Mouse (Mus musculus): ENCODE data around the gene Dcdc2a. TPM values are rescaled to one million over a fixed set of nuclear protein-coding genes. Genes with fewer than 3 reads are reported as not detected.

Gene Dcdc2a
- polyA plus RNA-seq, 1 experiment from 2014 or later = 0.13 TPM

GRCm38 (mm10) chr13:25055111-25055554 is 671 bp upstream of the Dcdc2a start:
- no peak overlapping the region for H3K27ac ChIP-seq (ENCODE audit: low read depth, low read length)
- no peak overlapping the region for H3K9ac ChIP-seq (ENCODE audit: low read depth, low read length)
- under 1% methylated on average over 35 of the region's 35 CpGs for WGBS

GRCm38 (mm10) chr13:25066659-25067058 is 10.9 kb downstream of the Dcdc2a start:
- H3K4me2 ChIP-seq (replicated peaks; ENCODE audit: low read depth) = no peak overlapping the region
- no peak for ATAC-seq
- no peaks in the 10 kb centered on the region for H3K4me1 ChIP-seq (replicated peaks; ENCODE audit: control insufficient read depth, insufficient read depth, low read length)
- H3K27ac ChIP-seq (ENCODE audit: low read depth, low read length) = no peak overlapping the region
- H3K9ac ChIP-seq (ENCODE audit: low read depth, low read length) = no peak overlapping the region
- TF ChIP-seq CTCF (IDR thresholded peaks at IDR 0.05; ENCODE audit: low read depth) = no peak
- no peaks in the 10 kb centered on the region for H3K36me3 ChIP-seq (ENCODE audit: control insufficient read depth, insufficient read depth)
- 97% methylated on average over 2 of the region's 2 CpGs for WGBS
- no peak overlapping the region for H3K4me3 ChIP-seq (ENCODE audit: low read depth, low read length)
- no peaks in the 10 kb centered on the region for H3K9me3 ChIP-seq (ENCODE audit: control insufficient read depth)
- H3K27me3 ChIP-seq (replicated peaks; ENCODE audit: control insufficient read depth, insufficient read depth, low read length) = no peaks in the 10 kb centered on the region

More at GRCm38 (mm10) chr13:25055111-25055554, 671 bp upstream of the Dcdc2a start:
- H3K9me3 ChIP-seq (ENCODE audit: control insufficient read depth) = no peaks in the 10 kb centered on the region
- peak; percentile 69 for ATAC-seq
- peaks cover 18% of the 10 kb centered on the region; the same call in 1 of the 2 replicates for H3K27me3 ChIP-seq (replicated peaks; ENCODE audit: control insufficient read depth, insufficient read depth, low read length)
- H3K4me2 ChIP-seq (replicated peaks; ENCODE audit: low read depth) = peak overlapping the region; percentile 76
- no peaks in the 10 kb centered on the region for H3K36me3 ChIP-seq (ENCODE audit: control insufficient read depth, insufficient read depth)
- peak; percentile 47 for TF ChIP-seq CTCF (IDR thresholded peaks at IDR 0.05; ENCODE audit: low read depth)
- peak overlapping the region; percentile 48 for H3K4me3 ChIP-seq (ENCODE audit: low read depth, low read length)
- no peaks in the 10 kb centered on the region; the same call in 1 of the 2 replicates for H3K4me1 ChIP-seq (replicated peaks; ENCODE audit: control insufficient read depth, insufficient read depth, low read length)

- no peak overlapping the region for H3K4me3 ChIP-seq (ENCODE audit: low read depth, low read length)
These were observed 11.4 kb downstream of the Dcdc2a start for GRCm38 (mm10) chr13:25067183-25067582.

DNA sequence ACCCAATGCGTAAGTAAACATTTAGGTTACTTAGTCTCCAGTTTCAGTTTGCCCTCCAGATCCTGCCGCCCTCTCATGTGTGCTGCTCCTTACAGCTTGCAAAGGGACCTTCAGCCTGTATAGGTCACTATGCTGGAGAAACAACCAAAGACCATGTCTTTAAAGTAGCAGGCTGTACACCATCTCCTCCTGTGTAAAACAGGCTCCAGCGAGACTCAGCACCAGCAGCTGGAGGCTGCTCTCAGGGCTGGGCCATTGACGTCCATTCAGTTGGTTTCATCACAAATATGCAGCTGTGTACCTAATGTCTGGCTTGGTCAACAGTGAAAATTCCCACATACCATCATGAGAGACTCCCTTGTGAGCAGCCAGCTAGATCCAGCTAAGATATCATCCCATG is 14.0 kb downstream of the Dcdc2a start:
- H3K9me3 ChIP-seq (ENCODE audit: control insufficient read depth) = no peaks in the 10 kb centered on the region
- WGBS = 62% methylated on average over 4 of the region's 4 CpGs
- H3K27me3 ChIP-seq (replicated peaks; ENCODE audit: control insufficient read depth, insufficient read depth, low read length) = no peaks in the 10 kb centered on the region
- H3K4me1 ChIP-seq (replicated peaks; ENCODE audit: control insufficient read depth, insufficient read depth, low read length) = no peaks in the 10 kb centered on the region
- no peaks in the 10 kb centered on the region for H3K36me3 ChIP-seq (ENCODE audit: control insufficient read depth, insufficient read depth)
- H3K9ac ChIP-seq (ENCODE audit: low read depth, low read length) = no peak overlapping the region
- no peak overlapping the region for H3K27ac ChIP-seq (ENCODE audit: low read depth, low read length)
- no peak for TF ChIP-seq CTCF (IDR thresholded peaks at IDR 0.05; ENCODE audit: low read depth)
- no peak overlapping the region for H3K4me3 ChIP-seq (ENCODE audit: low read depth, low read length)
- no peak overlapping the region for H3K4me2 ChIP-seq (replicated peaks; ENCODE audit: low read depth)
- no peak for ATAC-seq

More at GRCm38 (mm10) chr13:25067183-25067582, 11.4 kb downstream of the Dcdc2a start:
- Histone ChIP-seq H3K4me1 (replicated peaks; ENCODE audit: control insufficient read depth, insufficient read depth, low read length) (no peaks in the 10 kb centered on the region), H3K9me3 (ENCODE audit: control insufficient read depth) (no peaks in the 10 kb centered on the region), H3K36me3 (ENCODE audit: control insufficient read depth, insufficient read depth) (no peaks in the 10 kb centered on the region), H3K27ac (ENCODE audit: low read depth, low read length) (no peak overlapping the region), H3K27me3 (replicated peaks; ENCODE audit: control insufficient read depth, insufficient read depth, low read length) (no peaks in the 10 kb centered on the region), H3K9ac (ENCODE audit: low read depth, low read length) (no peak overlapping the region), H3K4me2 (replicated peaks; ENCODE audit: low read depth) (no peak overlapping the region)
- ATAC-seq = no peak
- WGBS = 54% methylated on average over 4 of the region's 4 CpGs
- no peak for TF ChIP-seq CTCF (IDR thresholded peaks at IDR 0.05; ENCODE audit: low read depth)

DNA sequence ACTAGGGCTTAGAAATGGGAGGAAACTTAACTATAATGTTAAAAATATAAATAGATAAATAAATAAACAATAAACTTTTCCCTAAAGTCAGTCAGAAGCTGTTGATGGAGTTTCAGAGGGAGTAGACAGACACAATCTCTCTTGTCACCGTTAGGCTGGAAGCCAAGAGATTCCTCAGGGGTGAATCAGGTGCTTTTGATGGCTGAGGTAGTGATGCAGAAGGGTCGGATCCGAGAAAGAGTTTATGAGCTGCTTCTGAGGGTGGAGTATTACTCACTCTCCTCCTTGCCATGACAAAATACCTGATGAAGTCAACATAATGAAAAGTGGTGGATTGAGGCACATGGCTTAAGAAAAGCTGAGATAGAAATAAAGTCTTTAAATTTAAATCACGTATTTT is 15.0 kb downstream of the Dcdc2a start:
- H3K27ac ChIP-seq (ENCODE audit: low read depth, low read length) = no peak overlapping the region
- TF ChIP-seq CTCF (IDR thresholded peaks at IDR 0.05; ENCODE audit: low read depth) = no peak
- WGBS = 81% methylated on average over 4 of the region's 4 CpGs
- H3K9me3 ChIP-seq (ENCODE audit: control insufficient read depth) = no peaks in the 10 kb centered on the region
- no peak overlapping the region for H3K4me3 ChIP-seq (ENCODE audit: low read depth, low read length)
- no peaks in the 10 kb centered on the region for H3K4me1 ChIP-seq (replicated peaks; ENCODE audit: control insufficient read depth, insufficient read depth, low read length)
- H3K4me2 ChIP-seq (replicated peaks; ENCODE audit: low read depth) = no peak overlapping the region
- no peak overlapping the region for H3K9ac ChIP-seq (ENCODE audit: low read depth, low read length)
- H3K27me3 ChIP-seq (replicated peaks; ENCODE audit: control insufficient read depth, insufficient read depth, low read length) = no peaks in the 10 kb centered on the region
- H3K36me3 ChIP-seq (ENCODE audit: control insufficient read depth, insufficient read depth) = no peaks in the 10 kb centered on the region
- no peak for ATAC-seq

DNA sequence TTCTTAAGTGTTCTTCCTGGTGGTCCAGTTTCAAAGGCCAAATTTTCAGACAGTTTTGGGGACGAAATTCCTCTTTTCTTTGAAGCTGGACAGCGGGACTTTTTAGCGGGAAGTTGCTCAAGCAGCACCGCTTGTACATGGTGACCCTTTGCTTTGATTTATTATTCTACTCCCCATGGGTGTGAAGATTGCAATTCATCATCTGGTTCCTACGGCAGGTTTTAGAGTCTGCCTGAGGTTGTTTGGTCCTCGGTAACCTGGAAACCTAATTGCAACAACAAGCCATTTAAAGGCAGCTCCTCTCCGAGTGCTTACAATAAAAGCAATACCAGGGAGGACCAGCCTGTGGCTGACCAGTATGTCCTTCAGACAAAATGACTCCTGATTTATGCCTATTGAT is 21.5 kb downstream of the Dcdc2a start:
- Histone ChIP-seq H3K4me3 (ENCODE audit: low read depth, low read length) (no peak overlapping the region), H3K4me1 (replicated peaks; ENCODE audit: control insufficient read depth, insufficient read depth, low read length) (no peaks in the 10 kb centered on the region), H3K27me3 (replicated peaks; ENCODE audit: control insufficient read depth, insufficient read depth, low read length) (no peaks in the 10 kb centered on the region), H3K4me2 (replicated peaks; ENCODE audit: low read depth) (no peak overlapping the region), H3K27ac (ENCODE audit: low read depth, low read length) (no peak overlapping the region), H3K9ac (ENCODE audit: low read depth, low read length) (no peak overlapping the region), H3K9me3 (ENCODE audit: control insufficient read depth) (no peaks in the 10 kb centered on the region), H3K36me3 (ENCODE audit: control insufficient read depth, insufficient read depth) (no peaks in the 10 kb centered on the region)
- WGBS = 19% methylated on average over 7 of the region's 7 CpGs
- no peak for TF ChIP-seq CTCF (IDR thresholded peaks at IDR 0.05; ENCODE audit: low read depth)
- no peak for ATAC-seq

DNA sequence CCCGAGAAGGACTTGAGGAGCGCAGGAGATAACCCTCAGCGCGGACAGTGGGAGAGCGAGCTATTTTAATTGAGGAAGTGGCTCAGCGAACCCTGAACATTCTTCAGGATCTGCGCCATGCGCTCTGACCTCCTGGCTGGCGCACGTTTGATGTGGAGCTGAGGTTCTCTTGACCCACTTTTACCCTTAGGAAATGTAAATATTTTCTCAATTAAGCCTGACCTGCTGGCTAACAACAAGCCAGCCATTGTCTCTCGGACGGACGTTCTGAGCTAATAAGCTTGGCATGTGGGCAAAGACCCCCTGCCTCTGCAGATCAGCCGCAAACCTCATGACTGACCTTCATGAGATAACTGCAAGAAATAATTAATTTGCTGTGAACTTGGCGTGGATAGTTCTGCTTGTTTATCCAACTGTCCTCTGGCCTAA is 27.4 kb downstream of the Dcdc2a start:
- no peaks in the 10 kb centered on the region for H3K27me3 ChIP-seq (replicated peaks; ENCODE audit: control insufficient read depth, insufficient read depth, low read length)
- no peak overlapping the region for H3K4me3 ChIP-seq (ENCODE audit: low read depth, low read length)
- ATAC-seq = no peak
- TF ChIP-seq CTCF (IDR thresholded peaks at IDR 0.05; ENCODE audit: low read depth) = no peak
- H3K27ac ChIP-seq (ENCODE audit: low read depth, low read length) = no peak overlapping the region
- no peaks in the 10 kb centered on the region for H3K36me3 ChIP-seq (ENCODE audit: control insufficient read depth, insufficient read depth)
- no peaks in the 10 kb centered on the region for H3K9me3 ChIP-seq (ENCODE audit: control insufficient read depth)
- no peaks in the 10 kb centered on the region for H3K4me1 ChIP-seq (replicated peaks; ENCODE audit: control insufficient read depth, insufficient read depth, low read length)
- no peak overlapping the region; the same call in 1 of the 2 replicates for H3K4me2 ChIP-seq (replicated peaks; ENCODE audit: low read depth)
- WGBS = 6% methylated on average over 15 of the region's 15 CpGs
- H3K9ac ChIP-seq (ENCODE audit: low read depth, low read length) = no peak overlapping the region
